Mouse (Mus musculus) small intestine, adult 2 months (tissue): ENCODE data around the gene Mapkapk2.
A peak's percentile ranks its signal among the peaks of the same experiment; 100 is the strongest.

ENCODE experiments used
- CTCF ChIP-seq: fragments of 200-500 bp; IDR thresholded peaks from 2 replicates; pipeline ENCODE4 v1.5.1; 2012; ENCODE audit warnings: low read depth, mild to moderate bottlenecking, control low read depth, inconsistent platforms, low read length, moderate library complexity, mixed read lengths; ENCODE audit not compliant: insufficient replicate concordance, insufficient read length; ENCODE audit errors: extremely low read depth
- POLR2A ChIP-seq: fragments of 200-500 bp; IDR thresholded peaks from 2 replicates; pipeline ENCODE4 v1.6.1; 2012; ENCODE audit warnings: low read depth, mild to moderate bottlenecking, control low read depth, inconsistent platforms, low read length, moderate library complexity

DNA sequence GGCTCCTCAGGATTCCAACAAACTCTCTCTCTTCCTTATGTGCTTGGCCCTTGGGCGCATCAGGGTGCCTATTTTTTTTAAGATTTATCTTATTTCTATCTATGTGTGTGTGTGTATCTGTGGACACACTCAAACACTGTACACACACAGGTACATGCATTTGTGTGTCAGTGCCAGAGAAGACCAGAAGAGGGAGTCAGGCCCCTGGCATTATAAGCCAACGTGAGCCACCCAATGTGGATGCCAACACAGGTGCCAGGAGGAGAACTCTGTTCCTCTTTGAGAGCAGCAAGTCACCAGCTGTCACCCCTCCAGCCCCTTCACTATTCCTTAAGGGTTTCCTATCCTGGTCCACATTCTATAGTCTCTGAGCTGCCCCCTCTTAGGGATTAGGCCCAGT is 21.4 kb upstream of the Mapkapk2 start:
- TF ChIP-seq CTCF (peak; percentile 47; the same call in 1 of the 2 replicates), POLR2A (no peak)
